7 mouse cellular contexts compared by ENCODE assay signal in the genomic region with DNA sequence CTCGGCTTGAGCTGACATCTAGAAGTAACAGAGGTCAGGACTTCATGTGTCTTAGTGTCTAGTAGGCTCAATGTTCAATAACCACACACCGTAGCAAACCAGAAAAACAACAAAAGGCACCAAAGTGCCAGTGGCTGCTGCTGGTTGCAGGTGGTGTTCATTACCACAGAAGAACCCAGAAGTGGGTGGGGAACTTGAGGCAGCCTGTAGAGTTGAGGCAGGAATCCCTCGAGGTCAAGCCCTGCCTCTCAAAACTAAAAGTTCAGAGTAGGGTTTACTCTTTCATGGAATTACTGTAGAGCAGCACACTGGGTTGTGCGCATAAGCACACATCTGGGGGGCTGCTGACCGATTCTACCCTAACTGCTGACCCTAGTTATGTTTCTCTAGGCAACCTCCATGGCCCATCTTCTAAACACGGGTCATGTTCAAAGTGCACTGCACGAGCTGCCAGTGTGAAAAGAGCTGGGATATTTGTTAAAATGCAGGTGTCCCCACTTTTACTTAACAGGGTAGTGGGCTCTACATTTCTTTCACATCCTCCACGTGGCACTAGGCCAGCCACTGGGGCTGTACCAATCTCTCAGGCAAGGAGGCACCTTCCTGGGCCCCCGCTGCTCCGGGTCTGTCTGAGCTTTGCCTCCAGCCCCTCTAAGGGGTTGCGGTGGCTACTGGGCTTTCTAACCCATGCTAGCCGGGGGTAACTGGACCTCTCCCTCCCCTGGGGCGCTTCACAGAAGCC.
DNase-seq lines count a peak whose midpoint lies in the region; ATAC-seq lines count a peak whose summit lies in the region.

No protein-coding gene starts in this region.

- peak; percentile 15 for ATAC-seq in activated CD4-positive, CD25-positive, alpha-beta regulatory T cell, adult 4 months
- peak; percentile 20 for ATAC-seq in forebrain, embryonic 16.5 days
- ATAC-seq in liver, embryonic 13.5 days (ENCODE audit: low read depth), result no peak
- peak; percentile 52 for ATAC-seq in neural tube, embryonic 12.5 days (ENCODE audit: low FRiP score, low read depth)

- WGBS in forebrain, embryonic 16.5 days, result 24% methylated on average over 13 of the region's 13 CpGs
- WGBS in liver, embryonic 13.5 days (ENCODE audit: insufficient replicate concordance), result 31% methylated on average over 13 of the region's 13 CpGs
- 27% methylated on average over 13 of the region's 13 CpGs for WGBS in neural tube, embryonic 12.5 days

- DNase-seq in layer of hippocampus, adult 11-12 months (ENCODE audit: low spot score), result peak; percentile 62
- no peak for DNase-seq in layer of hippocampus, adult 9-11 months
- DNase-seq in liver, embryonic 13.5 days, result no peak
- DNase-seq in frontal cortex, postnatal 14 days (ENCODE audit: low spot score in 2 of 2), result no peak

- no peaks in the 10 kb centered on the region for H3K27me3 ChIP-seq in forebrain, embryonic 16.5 days (replicated peaks; ENCODE audit: control insufficient read depth, insufficient read depth, low read length)
- no peaks in the 10 kb centered on the region for H3K27me3 ChIP-seq in liver, embryonic 13.5 days
- no peaks in the 10 kb centered on the region; the same call in 1 of the 2 replicates for H3K27me3 ChIP-seq in neural tube, embryonic 12.5 days (replicated peaks)

- peak overlapping the region; percentile 85 for H3K9ac ChIP-seq in forebrain, embryonic 16.5 days (replicated peaks; ENCODE audit: low read depth, low read length)
- H3K9ac ChIP-seq in liver, embryonic 13.5 days, result peak overlapping the region; percentile 71
- H3K9ac ChIP-seq in neural tube, embryonic 12.5 days, result peak overlapping the region; percentile 83

- peaks cover 22% of the 10 kb centered on the region for H3K4me1 ChIP-seq in forebrain, embryonic 16.5 days (replicated peaks; ENCODE audit: control insufficient read depth, insufficient read depth, low read length)
- peaks cover 29% of the 10 kb centered on the region for H3K4me1 ChIP-seq in liver, embryonic 13.5 days (replicated peaks)
- peaks cover 10% of the 10 kb centered on the region for H3K4me1 ChIP-seq in neural tube, embryonic 12.5 days

- H3K4me3 ChIP-seq in forebrain, embryonic 16.5 days (replicated peaks; ENCODE audit: low read length), result peak overlapping the region; percentile 56
- H3K4me3 ChIP-seq in liver, embryonic 13.5 days (replicated peaks), result peak overlapping the region; percentile 62
- peak overlapping the region; percentile 47 for H3K4me3 ChIP-seq in neural tube, embryonic 12.5 days

- peak overlapping the region; percentile 85 for H3K4me2 ChIP-seq in forebrain, embryonic 16.5 days (ENCODE audit: low read length)
- H3K4me2 ChIP-seq in liver, embryonic 13.5 days, result peak overlapping the region; percentile 81
- H3K4me2 ChIP-seq in neural tube, embryonic 12.5 days (replicated peaks), result peak overlapping the region; percentile 81

- no peaks in the 10 kb centered on the region for H3K9me3 ChIP-seq in forebrain, embryonic 16.5 days (ENCODE audit: control insufficient read depth, low read length)
- no peaks in the 10 kb centered on the region for H3K9me3 ChIP-seq in liver, embryonic 13.5 days (replicated peaks)
- no peaks in the 10 kb centered on the region for H3K9me3 ChIP-seq in neural tube, embryonic 12.5 days

- peak overlapping the region; percentile 97 for H3K27ac ChIP-seq in forebrain, embryonic 16.5 days (ENCODE audit: low read length)
- peak overlapping the region; percentile 65 for H3K27ac ChIP-seq in liver, embryonic 13.5 days
- H3K27ac ChIP-seq in neural tube, embryonic 12.5 days, result peak overlapping the region; percentile 90

- H3K36me3 ChIP-seq in forebrain, embryonic 16.5 days (ENCODE audit: control insufficient read depth, insufficient read depth), result no peaks in the 10 kb centered on the region
- H3K36me3 ChIP-seq in liver, embryonic 13.5 days, result no peaks in the 10 kb centered on the region
- no peaks in the 10 kb centered on the region for H3K36me3 ChIP-seq in neural tube, embryonic 12.5 days
